In the genomic region with DNA sequence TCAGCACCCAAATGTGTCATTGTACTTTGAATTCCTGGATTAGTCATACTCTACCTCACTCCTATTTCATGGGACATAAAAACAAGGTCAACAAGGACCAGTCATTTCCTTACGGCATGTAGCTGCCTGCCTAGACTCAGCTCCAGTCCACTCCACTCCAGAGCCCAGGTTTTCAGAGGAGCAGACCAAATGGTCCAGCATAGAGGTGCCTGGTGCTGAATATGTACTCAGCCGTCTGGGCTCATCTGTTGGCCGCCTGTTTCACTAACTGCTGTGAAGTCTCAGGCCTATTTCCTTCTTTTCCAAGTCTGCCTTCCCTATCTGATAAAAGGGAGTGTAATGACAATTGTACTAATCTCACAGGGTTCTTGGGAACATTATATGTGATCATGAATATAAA, we compare ENCODE assay signal across 9 mouse cellular contexts.
A peak's percentile ranks its signal among the peaks of the same experiment; 100 is the strongest.
DNase-seq lines count a peak whose midpoint lies in the region; ATAC-seq and TF ChIP-seq lines count a peak whose summit lies in the region.
"Had no signal": no experiment of that assay in that cellular context is flagged by ENCODE, and none has a peak within 500 bp of the region (broad histone marks: within the 10 kb centered on the region; RNA-seq: fewer than 3 reads in every experiment).

No protein-coding gene starts in this region.

- H3K27me3 ChIP-seq in intestine, postnatal 0 days (replicated peaks; ENCODE audit: control insufficient read depth, insufficient read depth, low read length) = no peaks in the 10 kb centered on the region
- H3K27me3 ChIP-seq: Patski had no signal

- no peak overlapping the region for H3K9ac ChIP-seq in intestine, postnatal 0 days (ENCODE audit: low read depth, low read length)

- peak; percentile 57 for ATAC-seq in intestine, postnatal 0 days

- H3K4me1 ChIP-seq in intestine, postnatal 0 days (replicated peaks; ENCODE audit: control insufficient read depth, insufficient read depth, low read length) = no peaks in the 10 kb centered on the region

- WGBS in intestine, postnatal 0 days = 33% methylated on average over 3 of the region's 3 CpGs

- H3K4me3 ChIP-seq in intestine, postnatal 0 days (ENCODE audit: low read depth, low read length) = no peak overlapping the region

- H3K9me3 ChIP-seq in intestine, postnatal 0 days (ENCODE audit: control insufficient read depth) = no peaks in the 10 kb centered on the region

- H3K27ac ChIP-seq in intestine, postnatal 0 days (ENCODE audit: low read depth, low read length) = no peak overlapping the region

- intact Hi-C loops in left cerebral cortex, postnatal 10 days (cut with DNase I) = loop anchor here (10.0 kb wide), 1 partner anchor 803 kb away; no protein-coding TSS in a partner anchor

- H3K36me3 ChIP-seq in intestine, postnatal 0 days (ENCODE audit: control insufficient read depth, insufficient read depth) = no peaks in the 10 kb centered on the region

- no peak overlapping the region for H3K4me2 ChIP-seq in intestine, postnatal 0 days (replicated peaks; ENCODE audit: low read depth)

- DNase-seq in left cerebral cortex, postnatal 10 days (ENCODE audit: extremely low spot score in 1 of 2, low spot score in 2 of 2) = peak; percentile 37 to 49
- no peak for DNase-seq in left cerebral cortex, adult 8-10 months (ENCODE audit: low spot score in 2 of 2)
- peak; percentile 87 for DNase-seq in adrenal gland, adult 2 months
- peak; percentile 75 to 85 for DNase-seq in adrenal gland, postnatal 36 days
- no peak for DNase-seq in spleen, postnatal 14 days (ENCODE audit: low spot score in 2 of 2)
- no peak for DNase-seq in heart, adult 11 months
- no peak for DNase-seq in thymus, postnatal 25 days

- TF ChIP-seq CTCF in intestine, postnatal 0 days (IDR thresholded peaks at IDR 0.05; ENCODE audit: low read depth) = no peak

Comparison
In these comparisons a context has a peak if more than half of its experiments do, and no peak if none do; other contexts are left out.
1. DNase-seq: peak in left cerebral cortex, postnatal 10 days (2 of 2), adrenal gland, adult 2 months (single experiment) and adrenal gland, postnatal 36 days (2 of 2); none in left cerebral cortex, adult 8-10 months (0 of 2), spleen, postnatal 14 days (0 of 2), heart, adult 11 months (single experiment) and thymus, postnatal 25 days (single experiment).